Mouse (Mus musculus) hindbrain, embryonic 12.5 days (tissue): Measurements from ENCODE around the gene Dnah5. TPM values are rescaled to one million over a fixed set of nuclear protein-coding genes. Genes with fewer than 3 reads are reported as not detected.

ENCODE experiments used
- ATAC-seq: fragments of 200-750 bp; cut with Nextera tagmentation; 2 replicates; pipeline ENCODE4 v1.8.0; 2017; ENCODE audit warnings: moderate TSS enrichment; ENCODE audit not compliant: low FRiP score
- H3K27ac ChIP-seq: fragments of 300-500 bp; sonication (generic); 2 replicates; pipeline ENCODE4 v1.5.1; 2016; ENCODE audit warnings: mild to moderate bottlenecking
- H3K27me3 ChIP-seq: fragments of 300-500 bp; sonication (generic); 2 replicates; pipeline ENCODE4 v1.6.1; 2016; ENCODE audit warnings: mild to moderate bottlenecking
- H3K36me3 ChIP-seq: fragments of 300-500 bp; sonication (generic); 2 replicates; pipeline ENCODE4 v1.6.1; 2016; ENCODE audit warnings: mild to moderate bottlenecking
- H3K4me1 ChIP-seq: fragments of 300-500 bp; sonication (generic); 2 replicates; pipeline ENCODE4 v1.6.1; 2016
- H3K4me2 ChIP-seq: fragments of 300-500 bp; sonication (generic); replicated peaks from 2 replicates; pipeline ENCODE4 v1.6.1; 2016; ENCODE audit warnings: mild to moderate bottlenecking
- H3K4me3 ChIP-seq: fragments of 300-500 bp; sonication (generic); 2 replicates; pipeline ENCODE4 v1.5.1; 2016; ENCODE audit warnings: mild to moderate bottlenecking
- H3K9ac ChIP-seq: fragments of 300-500 bp; sonication (generic); 2 replicates; pipeline ENCODE4 v1.6.1; 2016; ENCODE audit warnings: mild to moderate bottlenecking, moderate library complexity
- H3K9me3 ChIP-seq: fragments of 300-500 bp; sonication (generic); replicated peaks from 2 replicates; pipeline ENCODE4 v1.6.1; 2016; ENCODE audit warnings: mild to moderate bottlenecking
- WGBS: fragments of 180-500 bp; shearing (Covaris S2); methylation state at CpG from one replicate; pipeline ENCODE4 v1.1.7; 2016; 5-methylcytosine and 5-hydroxymethylcytosine counted together
- polyA plus RNA-seq: library from polyadenylated mRNA; unstranded; fragments of >200 nt; fragmentation: Nextera tagmentation; extraction: Ambion mirVana; gene quantifications from 2 replicates; pipeline ENCODE4 v1.2.1, GENCODE M21; 2016

Dnah5 gene
- polyA plus RNA-seq, result 0.13 and 0.17 TPM in 2 replicates

GRCm38 (mm10) chr15:28203111-28204075 is at the start of gene Dnah5:
Gene Dnah5, plus strand, starts transcription at chr15:28203752.
- peak; percentile 82 for ATAC-seq
- Histone ChIP-seq H3K9ac (no peak within 1 kb of the TSS), H3K9me3 (no peaks in the 10 kb centered on the region), H3K4me1 (no peaks in the 10 kb centered on the region), H3K27me3 (peaks cover 30% of the 10 kb centered on the region), H3K36me3 (no peaks in the 10 kb centered on the region), H3K4me3 (no peak within 1 kb of the TSS), H3K27ac (no peak within 1 kb of the TSS), H3K4me2 (no peak within 1 kb of the TSS)
- WGBS, result 56% methylated on average over 20 of the region's 20 CpGs

GRCm38 (mm10) chr15:28154822-28155501 is 48.6 kb upstream of the Dnah5 start:
- Histone ChIP-seq H3K4me2 (peak overlapping the region; percentile 61), H3K27ac (no peak overlapping the region), H3K9ac (peak overlapping the region; percentile 49), H3K36me3 (no peaks in the 10 kb centered on the region), H3K27me3 (0 out of 2 replicates have a peak, but pooled peaks cover 7% of the 10 kb centered on the region), H3K4me3 (peak overlapping the region; percentile 30), H3K9me3 (no peaks in the 10 kb centered on the region), H3K4me1 (peaks cover 11% of the 10 kb centered on the region)
- WGBS, result 5% methylated on average over 27 of the region's 27 CpGs
- peak; percentile 90 for ATAC-seq

GRCm38 (mm10) chr15:28158771-28159489 is 44.6 kb upstream of the Dnah5 start:
- peaks cover 11% of the 10 kb centered on the region for H3K4me1 ChIP-seq
- H3K9ac ChIP-seq, result peak overlapping the region; percentile 4; the same call in 1 of the 2 replicates
- H3K36me3 ChIP-seq, result no peaks in the 10 kb centered on the region
- no peaks in the 10 kb centered on the region for H3K9me3 ChIP-seq
- ATAC-seq, result no peak
- peak overlapping the region; percentile 36 for H3K4me3 ChIP-seq
- H3K27ac ChIP-seq, result no peak overlapping the region
- H3K27me3 ChIP-seq, result 0 out of 2 replicates have a peak, but pooled peaks cover 10% of the 10 kb centered on the region
- peak overlapping the region; percentile 65 for H3K4me2 ChIP-seq
- 3% methylated on average over 19 of the region's 19 CpGs for WGBS

- no peak for ATAC-seq
- WGBS, result 84% methylated on average over 2 of the region's 2 CpGs
- Histone ChIP-seq H3K27me3 (0 out of 2 replicates have a peak, but pooled peaks cover 3% of the 10 kb centered on the region), H3K9ac (no peak overlapping the region), H3K4me1 (0 out of 2 replicates have a peak, but pooled peaks cover 7% of the 10 kb centered on the region), H3K9me3 (no peaks in the 10 kb centered on the region), H3K4me2 (no peak overlapping the region), H3K36me3 (no peaks in the 10 kb centered on the region), H3K27ac (no peak overlapping the region), H3K4me3 (no peak overlapping the region)
Measured at GRCm38 (mm10) chr15:28162291-28162690, 41.3 kb upstream of the Dnah5 start.

GRCm38 (mm10) chr15:28165234-28165633 is 38.3 kb upstream of the Dnah5 start:
- no peak for ATAC-seq
- no peak overlapping the region for H3K9ac ChIP-seq
- H3K27ac ChIP-seq, result no peak overlapping the region
- H3K9me3 ChIP-seq, result no peaks in the 10 kb centered on the region
- H3K36me3 ChIP-seq, result no peaks in the 10 kb centered on the region
- H3K4me2 ChIP-seq, result no peak overlapping the region
- no peak overlapping the region for H3K4me3 ChIP-seq
- H3K4me1 ChIP-seq, result no peaks in the 10 kb centered on the region
- 91% methylated on average over 7 of the region's 7 CpGs for WGBS
- 0 out of 2 replicates have a peak, but pooled peaks cover 3% of the 10 kb centered on the region for H3K27me3 ChIP-seq

GRCm38 (mm10) chr15:28166090-28166489 is 37.5 kb upstream of the Dnah5 start:
- no peak overlapping the region for H3K27ac ChIP-seq
- H3K4me3 ChIP-seq, result no peak overlapping the region
- ATAC-seq, result no peak
- 91% methylated on average over 6 of the region's 6 CpGs for WGBS
- H3K4me2 ChIP-seq, result no peak overlapping the region
- H3K9ac ChIP-seq, result no peak overlapping the region
- 0 out of 2 replicates have a peak, but pooled peaks cover under 1% of the 10 kb centered on the region for H3K27me3 ChIP-seq
- no peaks in the 10 kb centered on the region for H3K9me3 ChIP-seq
- no peaks in the 10 kb centered on the region for H3K4me1 ChIP-seq
- H3K36me3 ChIP-seq, result no peaks in the 10 kb centered on the region

- no peaks in the 10 kb centered on the region for H3K9me3 ChIP-seq
- WGBS, result 88% methylated on average over 11 of the region's 11 CpGs
- H3K4me3 ChIP-seq, result no peak overlapping the region
- H3K36me3 ChIP-seq, result no peaks in the 10 kb centered on the region
- no peaks in the 10 kb centered on the region for H3K4me1 ChIP-seq
- no peak for ATAC-seq
- H3K9ac ChIP-seq, result no peak overlapping the region
- no peaks in the 10 kb centered on the region for H3K27me3 ChIP-seq
- no peak overlapping the region for H3K4me2 ChIP-seq
- no peak overlapping the region for H3K27ac ChIP-seq
Measured at GRCm38 (mm10) chr15:28178951-28179350, 24.6 kb upstream of the Dnah5 start.

GRCm38 (mm10) chr15:28179556-28179955 is 24.0 kb upstream of the Dnah5 start:
- Histone ChIP-seq H3K4me2 (no peak overlapping the region), H3K9ac (no peak overlapping the region), H3K4me3 (no peak overlapping the region), H3K27me3 (no peaks in the 10 kb centered on the region), H3K4me1 (no peaks in the 10 kb centered on the region), H3K9me3 (no peaks in the 10 kb centered on the region), H3K36me3 (no peaks in the 10 kb centered on the region), H3K27ac (no peak overlapping the region)
- no peak for ATAC-seq
- 82% methylated on average over 6 of the region's 6 CpGs for WGBS

GRCm38 (mm10) chr15:28181862-28182261 is 21.7 kb upstream of the Dnah5 start:
- H3K4me3 ChIP-seq, result peak overlapping the region; percentile 31
- H3K27ac ChIP-seq, result no peak overlapping the region
- no peaks in the 10 kb centered on the region for H3K36me3 ChIP-seq
- H3K4me1 ChIP-seq, result no peaks in the 10 kb centered on the region
- H3K9me3 ChIP-seq, result no peaks in the 10 kb centered on the region
- peak overlapping the region; percentile 60 for H3K4me2 ChIP-seq
- no peaks in the 10 kb centered on the region for H3K27me3 ChIP-seq
- peak overlapping the region; percentile 35; the same call in 1 of the 2 replicates for H3K9ac ChIP-seq
- WGBS, result 20% methylated on average over 10 of the region's 10 CpGs
- ATAC-seq, result peak; percentile 81

GRCm38 (mm10) chr15:28182567-28182966 is 21.0 kb upstream of the Dnah5 start:
- H3K4me3 ChIP-seq, result no peak overlapping the region
- H3K27me3 ChIP-seq, result no peaks in the 10 kb centered on the region
- no peak for ATAC-seq
- H3K4me2 ChIP-seq, result no peak overlapping the region
- no peaks in the 10 kb centered on the region for H3K4me1 ChIP-seq
- no peaks in the 10 kb centered on the region for H3K9me3 ChIP-seq
- H3K36me3 ChIP-seq, result no peaks in the 10 kb centered on the region
- H3K9ac ChIP-seq, result no peak overlapping the region
- WGBS, result 61% methylated on average over 3 of the region's 3 CpGs
- H3K27ac ChIP-seq, result no peak overlapping the region

GRCm38 (mm10) chr15:28187472-28188360 is 15.8 kb upstream of the Dnah5 start:
- H3K9ac ChIP-seq, result no peak overlapping the region

More at GRCm38 (mm10) chr15:28187472-28188360, 15.8 kb upstream of the Dnah5 start:
- Histone ChIP-seq H3K4me3 (no peak overlapping the region), H3K27me3 (peaks cover 6% of the 10 kb centered on the region; the same call in 1 of the 2 replicates), H3K4me2 (peak overlapping the region; percentile 29), H3K4me1 (no peaks in the 10 kb centered on the region), H3K9me3 (no peaks in the 10 kb centered on the region), H3K36me3 (no peaks in the 10 kb centered on the region), H3K27ac (no peak overlapping the region)
- 28% methylated on average over 22 of the region's 22 CpGs for WGBS
- peak; percentile 71; the same call in 1 of the 2 replicates for ATAC-seq
